Mouse (Mus musculus): ENCODE results near the gene Tbce.

Gene Tbce

DNA sequence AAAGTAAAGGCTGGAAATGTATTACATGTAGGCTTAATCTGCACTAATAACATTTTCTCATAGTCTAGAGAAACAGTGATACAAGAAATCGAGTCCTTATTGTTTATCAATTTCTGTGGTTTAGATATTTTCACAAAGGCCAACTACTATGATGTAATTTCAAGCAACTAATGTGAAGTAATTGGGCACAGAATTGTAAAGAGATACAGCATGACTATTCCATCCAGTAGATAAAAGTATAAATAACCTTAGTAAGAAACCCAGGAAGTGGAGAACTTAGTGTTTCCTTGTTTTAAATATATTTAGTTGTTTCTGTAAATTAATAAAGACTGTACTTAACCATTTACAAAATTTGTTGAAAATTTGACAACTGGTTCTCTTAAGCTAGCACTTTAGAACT is 69.6 kb downstream of the Tbce start:
- DNase-seq (ENCODE audit: extremely low read depth, insufficient read length, low spot score): no peak

DNA sequence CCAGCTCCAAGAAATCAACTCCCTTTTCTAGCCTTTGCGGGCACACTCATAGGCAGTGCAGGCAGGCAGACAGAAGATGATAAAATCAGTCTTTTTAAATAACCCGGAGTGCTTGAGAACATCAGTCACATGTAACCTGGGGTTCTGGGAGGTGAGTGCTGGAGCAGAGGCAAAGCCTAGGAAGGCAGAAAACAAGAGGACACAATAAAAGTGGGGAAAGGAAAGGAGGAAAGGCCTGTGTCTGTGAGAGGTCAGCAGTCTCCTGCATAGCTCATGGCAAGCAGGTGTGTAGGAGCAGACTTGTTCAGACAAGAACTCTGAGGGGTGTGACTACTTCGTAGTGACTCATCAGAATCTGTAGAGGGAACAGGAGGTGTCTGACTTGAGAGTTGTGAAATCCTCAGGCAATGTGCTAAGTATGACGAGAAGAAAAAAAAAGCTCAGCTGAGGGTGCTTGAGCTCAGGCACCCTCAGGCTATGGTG is 70.8 kb downstream of the Tbce start:
- peak; percentile 55 for DNase-seq (ENCODE audit: extremely low read depth, insufficient read length, low spot score)

DNA sequence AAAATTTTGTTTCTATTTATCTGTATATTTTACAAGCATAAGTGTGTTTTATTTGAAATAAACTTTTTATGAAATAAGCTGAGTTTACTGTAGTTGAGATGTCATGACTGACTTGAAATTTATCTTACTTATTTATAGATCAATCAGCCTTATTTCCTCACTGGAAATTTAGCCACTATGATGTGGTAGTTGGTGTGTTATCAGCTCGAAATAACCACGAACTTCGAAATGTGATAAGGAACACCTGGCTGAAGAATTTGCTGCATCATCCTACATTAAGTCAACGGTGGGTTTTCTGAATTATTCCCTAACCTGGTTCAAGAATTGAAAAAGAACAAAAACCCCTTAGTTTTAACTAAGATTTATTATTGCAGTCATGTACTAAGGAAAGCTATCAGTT is 73.3 kb downstream of the Tbce start:
- DNase-seq (ENCODE audit: extremely low read depth, insufficient read length, low spot score): no peak

DNA sequence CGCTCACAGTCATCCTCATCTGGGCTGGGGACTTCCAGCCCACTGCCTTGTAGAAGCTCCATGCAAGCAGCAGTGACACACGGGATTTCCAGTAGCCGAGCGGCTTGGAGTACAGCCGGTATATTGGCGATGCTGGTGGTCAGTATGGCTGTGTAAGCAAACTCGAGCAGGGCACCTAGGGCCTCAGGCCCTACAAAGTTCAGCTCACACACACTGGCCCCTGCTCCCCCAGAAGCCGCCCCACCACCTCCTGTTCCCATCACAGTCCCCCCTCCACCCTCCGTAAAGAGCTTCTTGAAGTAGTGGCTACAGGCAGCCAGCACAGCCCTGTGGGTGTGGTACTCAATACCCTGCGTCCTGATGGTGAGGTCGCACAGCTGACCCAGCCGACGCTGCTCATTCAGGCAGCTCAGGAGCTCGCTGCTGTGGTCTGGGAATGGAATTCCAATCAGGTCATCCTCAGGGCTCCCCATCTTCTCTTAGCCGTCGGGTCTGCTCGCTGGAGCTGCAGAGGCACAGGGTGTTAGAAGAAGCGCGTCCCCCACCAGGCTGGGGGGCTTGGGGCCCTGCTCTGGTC is 74.0 kb downstream of the Tbce start:
- no peak for DNase-seq (ENCODE audit: extremely low read depth, insufficient read length, low spot score)

DNA sequence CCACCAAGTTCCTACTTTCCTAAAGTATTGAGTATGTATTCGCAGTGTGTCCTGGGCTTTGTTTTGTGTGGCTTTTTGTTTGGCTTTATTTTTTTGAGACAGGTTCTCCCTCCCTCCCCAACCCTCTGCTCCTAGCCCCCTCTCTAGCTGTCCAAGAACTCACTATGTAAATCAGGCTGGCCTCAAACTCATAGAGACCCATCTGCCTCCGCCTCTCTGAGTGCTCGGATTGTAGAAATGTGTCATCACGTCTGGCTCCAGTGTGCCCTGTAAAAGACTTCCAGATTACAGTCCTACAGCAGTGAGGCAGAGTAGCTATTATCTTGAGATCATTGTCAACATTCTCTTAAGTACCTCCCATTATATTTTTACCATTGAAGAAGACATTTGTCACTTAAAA is 78.4 kb downstream of the Tbce start:
- DNase-seq (ENCODE audit: extremely low read depth, insufficient read length, low spot score): no peak

DNA sequence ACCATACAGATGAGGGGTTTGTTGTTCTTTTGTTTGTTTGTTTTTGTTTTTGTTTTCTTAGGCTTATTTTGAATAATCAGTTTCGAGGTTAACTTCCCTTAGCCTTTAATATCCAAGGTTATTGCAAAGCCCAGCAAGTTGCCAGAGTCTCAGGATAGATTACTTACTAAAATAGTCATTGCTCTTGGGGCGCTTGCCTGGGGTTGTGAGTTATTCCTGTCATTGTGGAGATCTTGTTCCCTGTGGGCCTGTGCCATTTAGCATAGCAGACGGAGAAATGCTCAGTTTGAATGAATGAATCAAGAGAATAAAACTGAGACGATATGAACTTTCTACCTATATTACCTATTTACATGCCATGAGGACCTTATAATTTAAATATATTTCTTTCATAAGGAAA is 79.2 kb downstream of the Tbce start:
- no peak for DNase-seq (ENCODE audit: extremely low read depth, insufficient read length, low spot score)

DNA sequence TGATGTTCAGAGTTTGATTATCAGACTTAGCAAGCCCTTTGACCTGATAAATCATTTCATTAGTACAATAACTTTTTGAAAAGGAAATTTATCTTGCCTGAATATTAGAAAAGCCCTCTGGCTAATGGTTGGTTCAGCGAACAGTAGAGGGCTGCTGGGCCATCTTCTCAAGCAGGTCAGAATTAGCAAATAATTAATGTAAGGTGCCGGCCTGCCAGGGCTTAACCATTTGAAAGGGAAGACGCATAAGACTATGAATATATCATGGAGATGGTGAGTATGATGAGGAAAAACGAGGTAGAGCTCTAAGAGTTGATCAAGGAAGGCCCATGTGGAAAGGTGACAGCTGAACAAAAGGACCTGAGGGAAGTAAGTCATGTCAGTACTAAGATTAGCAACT is 82.8 kb downstream of the Tbce start:
- DNase-seq (ENCODE audit: extremely low read depth, insufficient read length, low spot score): no peak

DNA sequence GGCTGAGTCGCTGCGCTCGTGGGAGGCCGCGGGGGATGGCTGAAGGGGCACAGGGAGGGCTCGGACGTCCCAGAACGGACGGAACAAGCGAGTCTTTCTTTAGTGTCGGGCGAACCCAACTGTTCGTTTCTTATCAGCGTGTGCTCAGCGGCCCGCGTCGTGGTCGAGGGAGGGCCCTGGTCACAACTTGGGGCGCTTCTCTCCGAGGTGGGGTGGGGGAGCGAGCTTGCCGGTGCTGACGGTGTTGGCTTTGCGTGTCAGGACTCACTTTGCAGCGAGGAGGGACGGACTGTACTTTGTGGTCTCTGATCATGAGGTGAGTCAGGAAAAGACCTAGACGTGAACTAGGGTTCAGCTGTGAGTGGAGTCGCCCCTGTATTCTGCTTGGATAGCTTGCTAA is 84.5 kb downstream of the Tbce start:
- DNase-seq (ENCODE audit: extremely low read depth, insufficient read length, low spot score): no peak

DNA sequence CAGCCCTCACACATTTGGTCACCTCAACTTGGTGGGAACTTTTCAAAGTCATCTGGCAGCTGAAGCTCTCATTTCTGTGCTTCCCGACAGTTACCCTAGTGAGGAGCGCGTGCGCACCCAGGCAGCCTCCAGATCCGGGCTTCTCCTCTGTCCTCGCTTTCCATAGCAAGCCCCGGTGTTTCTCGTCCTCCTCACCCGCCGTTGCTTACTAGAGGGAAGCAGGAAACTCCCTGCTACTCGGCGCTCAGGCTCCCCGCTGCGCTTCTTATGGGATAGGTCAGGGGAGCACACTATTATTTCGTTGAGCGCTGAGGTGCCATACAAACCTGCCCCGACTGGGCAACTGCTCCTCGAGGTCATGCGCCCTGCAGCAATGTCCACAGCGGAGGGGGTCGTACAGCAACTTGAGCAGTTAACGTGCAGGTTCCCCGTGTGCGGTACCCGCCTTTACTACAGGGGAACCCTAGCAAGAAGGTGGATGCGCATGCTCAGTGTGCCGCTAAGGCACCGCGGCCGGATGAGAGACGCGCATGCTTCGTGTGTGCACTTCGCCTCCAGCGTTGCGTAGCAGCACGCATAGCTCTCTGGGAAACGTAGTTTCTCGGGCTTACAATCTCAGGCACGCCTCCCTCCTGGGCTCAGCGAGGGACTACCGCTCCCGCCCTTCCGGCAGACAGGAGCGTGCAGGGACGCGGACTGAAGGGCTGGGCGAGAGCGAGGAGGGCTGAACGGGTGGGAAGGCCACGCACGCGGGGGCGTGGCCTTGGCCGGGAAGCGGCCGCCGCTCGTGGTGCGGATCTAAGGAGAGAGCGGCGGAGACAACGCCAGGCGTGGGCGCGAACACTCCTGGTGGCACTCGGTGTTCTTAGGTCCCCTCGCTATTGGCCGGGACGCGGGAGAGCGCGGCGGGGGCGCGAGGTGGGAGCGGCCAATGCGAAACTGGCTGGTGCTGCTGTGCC is 85.3 kb downstream of the Tbce start, which contains the start of gene B3galnt2:
Gene B3galnt2, plus strand, starts transcription at position 596 of the 959 bp plus-strand sequence.
- peak; percentile 99 for DNase-seq (ENCODE audit: extremely low read depth, insufficient read length, low spot score)

Data from 3134 (cell line).